Mouse (Mus musculus) limb, embryonic 11.5 days (tissue): ENCODE measurements around the gene Rab8b. TPM values are rescaled to one million over a fixed set of nuclear protein-coding genes. Genes with fewer than 3 reads are reported as not detected.

ENCODE experiments used
- ATAC-seq: fragments of 200-750 bp; cut with Nextera tagmentation; 2 replicates; pipeline ENCODE4 v1.8.0; 2017; ENCODE audit warnings: low read depth; ENCODE audit not compliant: insufficient number of reproducible peaks, low FRiP score, low TSS enrichment
- DNase-seq: peaks from one replicate; pipeline ENCODE4 v3.0.0-alpha.2; 2015; ENCODE audit warnings: low spot score
- H3K27ac ChIP-seq: fragments of 300-500 bp; sonication (generic); replicated peaks from 2 replicates; pipeline ENCODE4 v1.5.1; 2014; ENCODE audit warnings: low read depth, mild to moderate bottlenecking, low read length
- H3K27me3 ChIP-seq: fragments of 300-500 bp; sonication (generic); 2 replicates; pipeline ENCODE4 v1.6.1; 2014; ENCODE audit warnings: mild to moderate bottlenecking, low read length, mixed read lengths; ENCODE audit not compliant: control insufficient read depth, insufficient read depth
- H3K36me3 ChIP-seq: fragments of 300-500 bp; sonication (generic); 2 replicates; pipeline ENCODE4 v1.6.1; 2014; ENCODE audit warnings: mild to moderate bottlenecking, low read length, moderate library complexity, mixed read lengths; ENCODE audit not compliant: control insufficient read depth, insufficient read depth
- H3K4me1 ChIP-seq: fragments of 300-500 bp; sonication (generic); 2 replicates; pipeline ENCODE4 v1.6.1; 2014; ENCODE audit warnings: low read length, mixed read lengths; ENCODE audit not compliant: control insufficient read depth, insufficient read depth
- H3K4me2 ChIP-seq: fragments of 300-500 bp; sonication (generic); 2 replicates; pipeline ENCODE4 v1.6.1; 2014; ENCODE audit warnings: low read depth, mild to moderate bottlenecking, moderate library complexity; ENCODE audit not compliant: severe bottlenecking
- H3K4me3 ChIP-seq: fragments of 300-500 bp; sonication (generic); 2 replicates; pipeline ENCODE4 v1.5.1; 2014; ENCODE audit warnings: low read depth, low read length
- H3K9ac ChIP-seq: fragments of 300-500 bp; sonication (generic); 2 replicates; pipeline ENCODE4 v1.6.1; 2014; ENCODE audit warnings: mild to moderate bottlenecking, low read length
- H3K9me3 ChIP-seq: fragments of 300-500 bp; sonication (generic); 2 replicates; pipeline ENCODE4 v1.6.1; 2016; ENCODE audit warnings: low read length; ENCODE audit not compliant: control insufficient read depth
- WGBS: fragments of 180-500 bp; shearing (Covaris S2); extraction: QIAGEN DNeasy Blood & Tissue Kit; methylation state at CpG from one replicate; pipeline ENCODE4 v1.1.7; 2014; 5-methylcytosine and 5-hydroxymethylcytosine counted together
- polyA plus RNA-seq: library from polyadenylated mRNA; unstranded; fragments of >200 nt; fragmentation: Nextera tagmentation; extraction: Ambion mirVana; gene quantifications from 2 replicates; pipeline ENCODE4 v1.2.1, GENCODE M21; 2014

Gene Rab8b
- polyA plus RNA-seq, 1 experiment from 2014 or later, result 15.2 TPM

DNA sequence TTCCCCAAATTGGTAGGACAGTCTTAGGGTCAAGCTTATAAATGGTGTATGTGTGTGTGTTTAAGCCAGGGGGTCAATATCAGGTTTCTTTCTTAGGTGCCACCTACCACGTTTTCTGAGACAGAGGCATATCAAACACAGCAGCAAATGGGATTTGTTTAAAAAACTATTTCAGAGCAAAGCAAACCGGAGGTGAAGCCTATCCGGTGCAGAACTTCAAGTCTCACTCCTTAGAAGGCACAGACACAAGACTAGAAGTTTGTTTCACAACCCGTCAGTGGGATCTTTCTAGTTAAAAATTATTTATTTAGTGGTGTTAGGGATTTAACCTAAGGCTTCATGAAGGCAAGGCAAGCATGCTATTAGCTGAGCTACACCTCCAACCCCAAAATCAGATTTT is 25.7 kb upstream of the Rab8b start:
- H3K27me3 ChIP-seq, result no peaks in the 10 kb centered on the region
- DNase-seq (no peak), ATAC-seq (no peak)
- H3K4me1 ChIP-seq, result no peaks in the 10 kb centered on the region
- no peaks in the 10 kb centered on the region for H3K9me3 ChIP-seq
- H3K4me2 ChIP-seq, result peak overlapping the region; percentile 66
- H3K4me3 ChIP-seq, result peak overlapping the region; percentile 83
- 25% methylated on average over 4 of the region's 4 CpGs for WGBS
- peak overlapping the region; percentile 95 for H3K27ac ChIP-seq
- peak overlapping the region; percentile 84 for H3K9ac ChIP-seq
- no peaks in the 10 kb centered on the region for H3K36me3 ChIP-seq

DNA sequence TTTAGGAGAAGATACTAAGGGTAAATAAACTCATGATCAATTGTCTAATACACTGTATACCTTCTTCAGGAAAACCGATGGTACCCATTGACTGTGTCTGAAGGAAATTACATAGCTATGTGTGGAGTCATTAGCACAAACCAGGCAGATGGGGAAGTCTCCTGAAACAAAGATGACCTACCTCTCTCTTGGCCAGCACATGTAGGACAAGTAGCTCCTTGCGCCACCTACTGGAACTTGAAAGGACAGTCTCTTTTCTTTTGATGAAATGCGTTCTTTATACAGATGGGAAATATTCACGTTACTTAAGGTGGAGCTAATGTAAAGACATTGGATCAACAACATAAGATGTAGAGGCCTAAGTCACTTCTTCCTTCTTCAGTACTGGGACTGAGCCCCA is 19.3 kb upstream of the Rab8b start:
- no peak overlapping the region for H3K9ac ChIP-seq
- no peaks in the 10 kb centered on the region for H3K27me3 ChIP-seq
- peak; percentile 41 for DNase-seq
- WGBS, result 15% methylated on average over 4 of the region's 4 CpGs
- H3K27ac ChIP-seq, result no peak overlapping the region
- H3K4me1 ChIP-seq, result no peaks in the 10 kb centered on the region
- H3K4me3 ChIP-seq, result no peak overlapping the region
- H3K9me3 ChIP-seq, result no peaks in the 10 kb centered on the region
- H3K4me2 ChIP-seq, result no peak overlapping the region
- no peaks in the 10 kb centered on the region for H3K36me3 ChIP-seq
- ATAC-seq, result no peak

DNA sequence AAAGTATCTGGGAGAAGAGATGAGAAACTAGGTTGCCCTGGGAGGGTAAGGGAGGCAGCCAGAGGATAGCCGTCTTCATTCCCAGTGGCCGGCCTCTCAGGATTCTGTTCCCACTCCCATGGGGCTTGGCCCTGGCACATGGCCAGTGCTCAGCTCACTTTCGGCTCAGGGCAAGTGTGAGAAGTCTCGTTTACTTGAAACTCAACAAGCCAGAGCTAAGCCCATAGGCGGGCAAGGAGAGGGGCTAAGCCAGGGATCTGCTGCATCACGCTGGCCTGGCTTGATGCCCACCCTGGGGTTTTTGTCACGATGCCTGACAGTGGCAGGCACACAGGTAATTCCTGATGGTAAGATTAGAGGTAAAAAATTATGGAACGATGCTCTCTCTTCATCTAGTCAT is 18.0 kb upstream of the Rab8b start:
- Histone ChIP-seq H3K4me1 (no peaks in the 10 kb centered on the region), H3K27me3 (no peaks in the 10 kb centered on the region), H3K4me3 (no peak overlapping the region), H3K9ac (no peak overlapping the region), H3K36me3 (no peaks in the 10 kb centered on the region), H3K4me2 (no peak overlapping the region), H3K9me3 (no peaks in the 10 kb centered on the region), H3K27ac (no peak overlapping the region)
- ATAC-seq (no peak), DNase-seq (no peak)
- 76% methylated on average over 8 of the region's 8 CpGs for WGBS

DNA sequence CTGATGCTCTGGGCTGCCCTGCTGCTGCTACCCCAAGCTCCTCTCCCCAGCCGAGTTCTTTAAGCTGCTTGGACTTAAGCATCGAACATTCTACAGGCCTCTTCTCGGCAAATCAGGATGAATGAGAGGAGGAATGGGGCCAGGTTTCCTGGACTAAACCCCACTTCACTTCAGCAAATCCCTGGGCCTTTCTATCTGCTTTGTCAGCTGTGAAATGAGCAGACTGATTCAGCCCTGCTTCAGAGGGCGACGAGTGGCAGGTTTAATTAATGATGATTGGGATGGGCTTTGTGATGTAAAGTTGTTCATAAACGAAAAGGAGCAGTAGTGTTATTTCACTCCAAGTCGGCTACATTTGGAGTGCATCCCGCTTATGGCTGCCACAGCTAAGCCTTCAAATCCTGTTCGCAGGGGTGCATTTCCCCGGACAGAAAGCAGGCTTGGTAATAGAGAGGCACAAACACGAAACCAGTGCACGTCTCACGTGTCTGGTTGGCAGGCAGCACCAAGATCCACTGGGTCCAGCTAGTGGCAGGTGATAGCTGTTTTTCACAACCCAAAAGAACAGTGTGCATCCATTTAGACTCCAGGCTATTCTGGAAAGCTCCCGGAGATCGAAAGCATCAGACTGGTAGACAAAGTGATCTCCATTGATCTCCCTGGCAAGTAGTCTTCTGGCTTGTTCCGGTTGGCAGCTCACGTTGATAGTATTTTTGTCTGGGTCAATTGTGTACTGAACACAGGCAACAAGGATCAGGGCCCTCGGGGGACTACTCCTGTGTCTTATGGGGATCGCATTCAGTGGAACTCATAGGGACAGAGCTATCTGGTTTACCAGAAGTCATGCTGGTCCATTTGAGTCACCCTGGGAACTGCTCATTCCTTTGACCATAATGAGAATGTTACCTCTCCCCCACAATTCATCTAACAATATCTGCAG is 14.7 kb upstream of the Rab8b start:
- Histone ChIP-seq H3K4me1 (no peaks in the 10 kb centered on the region), H3K27me3 (no peaks in the 10 kb centered on the region), H3K9ac (no peak overlapping the region), H3K27ac (no peak overlapping the region), H3K9me3 (no peaks in the 10 kb centered on the region), H3K4me2 (no peak overlapping the region), H3K36me3 (no peaks in the 10 kb centered on the region), H3K4me3 (no peak overlapping the region)
- DNase-seq, result no peak
- ATAC-seq, result no peak
- 81% methylated on average over 19 of the region's 19 CpGs for WGBS

DNA sequence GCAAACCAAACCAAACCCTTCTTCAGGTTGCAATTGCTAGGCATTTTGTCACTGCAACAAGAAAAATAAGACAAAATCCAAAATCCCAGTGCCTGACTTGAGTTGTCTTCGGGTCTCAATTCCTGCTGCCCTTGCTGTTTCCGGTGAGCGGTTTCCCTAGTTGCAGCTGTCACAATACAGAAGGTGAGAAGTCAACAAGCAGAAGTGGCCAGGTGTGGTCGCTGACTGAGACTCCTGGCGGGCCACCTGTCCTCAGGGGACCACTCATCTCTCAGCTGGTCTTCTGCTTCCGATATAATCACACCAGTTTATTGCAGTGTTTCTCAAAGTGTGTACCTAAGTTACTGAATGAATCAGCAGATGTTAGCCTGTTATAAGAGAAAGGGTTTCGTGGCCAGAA is 10.9 kb upstream of the Rab8b start:
- Histone ChIP-seq H3K27ac (no peak overlapping the region), H3K9ac (no peak overlapping the region), H3K4me3 (no peak overlapping the region), H3K4me1 (no peaks in the 10 kb centered on the region), H3K4me2 (no peak overlapping the region), H3K9me3 (no peaks in the 10 kb centered on the region), H3K27me3 (no peaks in the 10 kb centered on the region), H3K36me3 (no peaks in the 10 kb centered on the region)
- ATAC-seq, result no peak
- WGBS, result 68% methylated on average over 7 of the region's 7 CpGs
- DNase-seq, result no peak

DNA sequence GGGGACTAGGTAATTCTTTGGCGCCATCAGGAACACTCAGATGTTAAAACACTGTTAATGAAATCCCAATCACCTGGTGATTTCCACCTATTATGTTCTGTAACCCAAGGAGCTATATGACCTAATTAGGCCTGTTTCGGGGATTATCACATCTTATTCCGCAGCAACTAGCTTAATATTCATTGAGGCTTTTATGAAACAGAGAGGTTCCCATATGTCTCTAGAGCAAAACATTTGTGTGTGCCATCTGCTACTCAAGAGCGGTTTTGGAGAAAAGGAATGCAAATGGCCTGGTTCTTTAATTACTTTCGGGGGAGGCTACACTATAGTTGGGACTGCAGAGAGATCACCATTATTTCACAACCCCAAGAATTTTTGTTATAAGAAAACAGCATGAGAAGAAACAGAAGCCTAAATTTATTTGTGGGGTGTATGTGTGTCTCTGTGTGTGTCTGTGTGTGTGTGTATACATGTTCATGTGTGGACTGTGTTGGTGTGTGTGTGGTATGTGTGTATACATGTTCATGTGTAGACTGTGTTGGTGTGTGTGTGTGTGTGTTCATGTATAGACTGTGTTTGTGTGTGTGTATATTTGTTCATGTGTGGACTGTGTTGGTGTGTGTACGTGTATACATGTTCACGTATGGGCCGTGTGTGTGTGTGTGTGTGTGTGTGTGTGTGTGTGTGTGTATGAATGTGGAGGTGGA is 8.4 kb upstream of the Rab8b start:
- 78% methylated on average over 8 of the region's 8 CpGs for WGBS
- DNase-seq (no peak), ATAC-seq (no peak)
- Histone ChIP-seq H3K9ac (no peak overlapping the region), H3K27me3 (no peaks in the 10 kb centered on the region), H3K36me3 (no peaks in the 10 kb centered on the region), H3K4me2 (no peak overlapping the region), H3K9me3 (no peaks in the 10 kb centered on the region), H3K4me1 (no peaks in the 10 kb centered on the region), H3K27ac (no peak overlapping the region), H3K4me3 (no peak overlapping the region)

DNA sequence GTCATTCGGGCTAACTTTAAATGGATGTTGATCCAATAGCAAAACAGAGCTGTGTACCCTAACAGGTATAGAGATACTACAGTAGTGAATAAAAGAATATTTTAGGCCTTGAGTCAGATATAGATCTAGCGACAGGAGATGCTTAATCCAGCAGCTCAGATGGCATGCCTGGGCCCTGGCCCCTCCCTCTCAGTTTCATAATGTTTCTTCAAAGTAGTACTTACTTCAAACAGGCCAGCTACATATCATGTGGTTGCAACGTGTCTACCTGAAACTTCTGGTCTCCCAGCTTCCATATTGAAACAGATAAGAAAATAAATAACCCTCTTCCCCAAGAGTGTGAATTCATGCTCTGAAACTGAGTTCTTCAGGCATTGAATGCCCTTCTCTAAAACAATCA is 6.4 kb upstream of the Rab8b start:
- WGBS, result 77% methylated on average over 3 of the region's 3 CpGs
- H3K4me2 ChIP-seq, result no peak overlapping the region
- no peaks in the 10 kb centered on the region for H3K27me3 ChIP-seq
- DNase-seq (no peak), ATAC-seq (no peak)
- H3K4me3 ChIP-seq, result no peak overlapping the region
- H3K9ac ChIP-seq, result no peak overlapping the region
- H3K9me3 ChIP-seq, result no peaks in the 10 kb centered on the region
- H3K27ac ChIP-seq, result no peak overlapping the region
- no peaks in the 10 kb centered on the region for H3K36me3 ChIP-seq
- H3K4me1 ChIP-seq, result no peaks in the 10 kb centered on the region

DNA sequence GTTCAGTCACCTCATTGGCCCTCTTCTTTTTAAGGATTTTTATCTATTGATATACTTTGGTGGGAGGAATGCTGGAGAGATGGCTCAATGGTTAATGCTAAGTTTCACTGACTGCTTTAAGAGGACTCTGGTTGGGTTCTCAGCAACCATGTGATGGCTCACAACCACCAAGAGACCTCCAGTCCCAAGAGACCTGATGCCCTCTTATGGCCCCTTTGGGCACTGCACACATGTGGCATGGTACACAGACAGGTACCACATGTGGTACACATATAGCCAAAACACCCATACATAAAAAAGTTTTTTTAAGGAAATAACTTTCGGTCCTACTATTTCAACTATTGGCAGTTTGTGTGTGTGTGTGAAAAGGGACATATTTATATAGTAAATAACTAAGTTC is 2.6 kb upstream of the Rab8b start:
- 98% methylated on average over 1 of the region's 1 CpGs for WGBS
- H3K4me2 ChIP-seq, result no peak overlapping the region
- no peaks in the 10 kb centered on the region for H3K27me3 ChIP-seq
- H3K4me3 ChIP-seq, result no peak overlapping the region
- H3K9ac ChIP-seq, result no peak overlapping the region
- no peak overlapping the region for H3K27ac ChIP-seq
- H3K4me1 ChIP-seq, result no peaks in the 10 kb centered on the region
- no peaks in the 10 kb centered on the region for H3K36me3 ChIP-seq
- ATAC-seq (no peak), DNase-seq (no peak)
- H3K9me3 ChIP-seq, result no peaks in the 10 kb centered on the region
